Mouse (Mus musculus): ENCODE data around the gene Mrc2.
A peak's percentile ranks its signal among the peaks of the same experiment; 100 is the strongest.

The Mrc2 gene

GRCm38 (mm10) chr11:105348495-105348982 lies 56.1 kb downstream of the Mrc2 start:
- no peak for DNase-seq (ENCODE audit: inconsistent age in 2 of 2, low spot score in 1 of 2)

GRCm38 (mm10) chr11:105349780-105350324 lies 57.4 kb downstream of the Mrc2 start:
- no peak for DNase-seq (ENCODE audit: inconsistent age in 2 of 2, low spot score in 1 of 2)

DNA sequence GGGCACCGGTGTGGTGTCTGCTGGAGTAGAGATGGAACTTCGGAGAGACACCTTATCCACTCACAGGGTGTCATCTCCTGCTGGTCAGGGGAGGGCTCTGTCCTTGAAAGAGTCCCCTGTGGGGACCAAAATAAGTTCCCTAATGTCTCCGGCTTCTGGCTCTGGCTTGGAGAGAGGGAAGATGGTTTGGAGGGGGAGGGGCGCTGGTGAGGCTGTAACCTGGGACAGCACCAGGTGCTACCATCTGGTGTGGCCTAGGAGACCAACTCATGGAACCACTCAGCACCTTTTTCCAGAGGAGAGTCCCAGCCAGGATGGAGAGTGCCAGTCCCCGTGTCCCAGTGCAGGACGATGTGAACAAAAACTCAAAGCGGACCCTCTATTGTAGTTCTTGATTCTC lies 58.2 kb downstream of the Mrc2 start:
- no peak for DNase-seq (ENCODE audit: inconsistent age in 2 of 2, low spot score in 1 of 2)

GRCm38 (mm10) chr11:105352152-105352551 lies 59.7 kb downstream of the Mrc2 start:
- no peak for DNase-seq (ENCODE audit: inconsistent age in 2 of 2, low spot score in 1 of 2)

DNA sequence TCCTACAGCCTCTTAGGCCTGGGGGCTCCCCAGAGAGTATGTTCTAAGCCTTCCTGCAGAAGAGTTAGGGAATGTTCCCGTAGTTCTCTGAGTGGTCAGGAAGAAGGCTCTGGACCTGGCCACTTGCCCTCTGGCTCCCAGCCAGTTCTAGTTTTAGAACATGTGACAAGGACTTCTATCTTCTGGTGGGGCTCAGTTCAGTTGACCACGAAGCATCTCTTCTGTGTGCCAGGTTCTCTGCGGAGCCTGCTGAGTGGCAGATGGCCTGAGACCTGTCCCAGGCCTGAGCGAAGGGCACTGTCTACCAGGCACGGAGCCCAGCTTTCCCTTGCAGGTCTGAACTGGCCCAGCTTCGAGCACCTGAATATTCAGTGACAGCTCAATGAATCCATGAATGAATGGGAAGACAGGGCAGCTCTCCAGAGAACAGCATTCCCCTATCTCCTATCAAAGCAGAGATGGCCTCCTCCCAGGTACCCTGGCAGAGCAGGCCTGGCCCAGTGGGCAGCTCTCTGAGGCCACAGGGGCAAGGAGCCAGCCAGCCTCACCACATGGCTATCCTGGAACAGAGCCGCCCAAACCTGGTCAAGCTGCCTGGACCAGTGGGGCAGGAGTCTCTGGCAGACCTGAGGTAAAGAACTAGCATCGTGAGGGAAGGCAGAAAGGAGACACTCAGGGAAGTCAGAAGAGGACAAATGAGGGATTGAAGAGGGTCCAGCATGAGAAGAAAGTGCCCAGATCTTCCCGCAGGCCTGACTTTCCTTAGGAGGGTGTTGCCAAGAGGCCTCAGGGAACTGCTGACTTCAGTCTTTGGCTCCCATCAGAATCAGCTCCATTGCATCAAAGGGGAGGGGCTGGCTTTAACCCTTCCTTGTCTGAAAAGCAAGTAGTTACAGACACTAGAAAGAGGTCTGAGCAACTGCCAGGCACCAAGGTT lies 60.8 kb downstream of the Mrc2 start:
- DNase-seq (ENCODE audit: inconsistent age in 2 of 2, low spot score in 1 of 2) = peak; percentile 63 to 80

- DNase-seq (ENCODE audit: inconsistent age in 2 of 2, low spot score in 1 of 2) = no peak
These were observed 61.4 kb downstream of the Mrc2 start for GRCm38 (mm10) chr11:105353891-105354280.

GRCm38 (mm10) chr11:105356301-105356700 lies 63.9 kb downstream of the Mrc2 start:
- DNase-seq (ENCODE audit: inconsistent age in 2 of 2, low spot score in 1 of 2) = no peak

- DNase-seq (ENCODE audit: inconsistent age in 2 of 2, low spot score in 1 of 2) = no peak
These were observed 69.8 kb downstream of the Mrc2 start for GRCm38 (mm10) chr11:105362041-105362765.

- DNase-seq (ENCODE audit: inconsistent age in 2 of 2, low spot score in 1 of 2) = peak; percentile 79 to 93
These were observed 70.6 kb downstream of the Mrc2 start for GRCm38 (mm10) chr11:105362946-105363597.

DNA sequence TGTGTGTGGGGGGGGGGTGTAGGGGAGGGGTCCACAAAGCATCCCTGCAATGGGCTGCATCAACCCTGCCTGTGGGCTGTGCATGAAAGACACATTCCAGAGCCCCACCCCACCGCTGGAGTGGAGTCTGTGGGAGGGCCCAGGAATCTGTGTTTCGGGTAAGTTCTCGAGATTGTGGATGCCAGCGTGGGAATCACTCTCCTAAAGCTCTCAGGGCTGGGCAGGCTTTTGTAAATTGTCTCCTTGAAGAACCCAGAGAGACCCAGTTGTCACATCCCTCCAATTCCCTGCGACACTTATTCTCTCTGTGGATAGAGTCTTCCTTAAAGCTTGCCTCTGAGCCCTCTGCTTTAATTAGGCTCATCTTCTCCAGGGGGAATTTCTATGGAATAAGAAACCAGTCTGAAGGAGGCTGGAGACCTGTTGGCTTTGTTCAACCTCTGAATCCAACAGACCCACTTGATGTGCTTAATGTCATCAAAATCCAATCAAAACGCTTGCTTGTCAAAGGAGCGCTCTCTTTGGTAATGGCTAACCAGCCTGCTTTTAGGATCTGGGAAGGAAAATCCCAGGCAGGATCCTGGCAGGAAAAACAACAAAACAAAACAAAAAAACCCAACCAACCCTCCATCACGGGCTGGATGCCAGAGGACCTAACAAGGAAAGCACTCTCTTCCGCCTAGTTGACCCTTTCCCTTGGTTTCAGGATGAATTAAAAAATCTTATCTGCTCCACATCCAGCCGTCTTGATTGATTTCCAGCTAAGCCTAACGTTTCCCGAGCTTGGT lies 71.3 kb downstream of the Mrc2 start:
- DNase-seq (ENCODE audit: inconsistent age in 2 of 2, low spot score in 1 of 2) = peak; percentile 41 to 70

DNA sequence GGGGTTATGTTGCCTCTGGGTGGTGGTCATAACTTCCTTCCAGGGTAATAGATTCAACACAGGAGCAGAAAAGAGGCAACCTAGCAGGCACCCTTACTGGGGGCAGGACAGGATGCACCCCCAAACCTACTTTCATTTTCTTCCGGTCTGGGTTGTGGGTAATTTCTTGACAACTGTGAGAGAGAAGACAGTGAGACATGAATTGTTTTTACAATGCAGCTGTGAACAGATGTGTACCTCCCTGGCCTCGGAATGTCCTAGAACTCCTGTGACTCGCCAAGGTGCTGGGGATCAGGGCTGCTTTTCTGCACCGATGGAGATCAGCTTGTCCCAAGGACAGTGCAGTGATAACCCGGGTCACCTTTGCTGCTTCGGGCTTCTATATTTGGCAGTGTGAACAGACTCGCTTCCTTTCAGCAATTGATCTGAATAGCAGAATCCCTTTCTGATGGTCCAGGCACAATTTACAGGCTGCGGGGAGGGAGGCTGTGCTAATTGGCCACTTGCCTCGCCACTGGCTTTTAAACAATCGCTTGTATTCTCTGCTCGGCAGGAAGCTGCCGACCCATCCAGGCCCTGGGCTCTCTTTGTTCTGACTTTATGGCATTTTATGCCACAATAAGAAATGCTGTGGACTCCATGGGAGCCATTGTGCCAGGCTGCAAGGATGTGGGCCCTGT lies 72.1 kb downstream of the Mrc2 start:
- peak; percentile 50 to 78 for DNase-seq (ENCODE audit: inconsistent age in 2 of 2, low spot score in 1 of 2)

DNA sequence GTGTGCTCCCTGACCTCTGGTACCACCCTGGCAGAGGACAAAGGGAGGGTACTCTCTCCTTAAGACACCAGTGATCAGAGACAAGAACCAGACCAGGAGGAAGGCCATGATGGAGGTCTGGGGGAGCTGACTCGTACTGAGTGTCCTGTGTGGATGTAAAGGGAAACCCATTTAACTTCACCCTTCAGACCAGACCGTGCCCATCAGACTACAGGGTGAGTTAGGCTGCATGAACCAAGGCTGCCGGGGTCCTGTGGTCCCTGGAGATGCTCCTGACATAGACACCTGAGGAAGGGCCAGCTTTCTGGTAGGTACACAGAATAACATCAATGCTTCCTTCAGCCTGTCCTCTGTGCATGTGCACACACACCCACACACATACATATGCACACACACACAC lies 73.2 kb downstream of the Mrc2 start:
- DNase-seq (ENCODE audit: inconsistent age in 2 of 2, low spot score in 1 of 2) = no peak

DNA sequence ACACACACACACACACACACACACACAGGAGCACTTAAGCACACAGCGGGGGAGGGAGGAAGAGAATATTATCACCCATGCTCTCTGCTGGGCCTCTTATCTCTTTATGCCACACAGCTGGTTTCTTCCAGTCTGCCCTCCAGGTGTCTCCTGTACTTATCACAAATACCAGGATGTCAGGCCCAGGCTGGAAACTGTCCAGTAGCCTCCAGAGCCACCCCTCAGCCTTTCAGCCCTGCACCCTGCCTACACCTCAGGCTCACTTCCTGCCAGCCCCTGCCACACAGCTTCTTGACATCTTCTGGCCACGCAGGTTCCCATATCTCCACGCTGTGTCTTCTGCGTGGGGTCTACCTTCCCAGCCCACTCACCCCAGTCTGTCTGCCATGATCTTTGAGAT lies 73.6 kb downstream of the Mrc2 start:
- DNase-seq (ENCODE audit: inconsistent age in 2 of 2, low spot score in 1 of 2) = peak in 1 of 2 experiments; percentile 41

DNA sequence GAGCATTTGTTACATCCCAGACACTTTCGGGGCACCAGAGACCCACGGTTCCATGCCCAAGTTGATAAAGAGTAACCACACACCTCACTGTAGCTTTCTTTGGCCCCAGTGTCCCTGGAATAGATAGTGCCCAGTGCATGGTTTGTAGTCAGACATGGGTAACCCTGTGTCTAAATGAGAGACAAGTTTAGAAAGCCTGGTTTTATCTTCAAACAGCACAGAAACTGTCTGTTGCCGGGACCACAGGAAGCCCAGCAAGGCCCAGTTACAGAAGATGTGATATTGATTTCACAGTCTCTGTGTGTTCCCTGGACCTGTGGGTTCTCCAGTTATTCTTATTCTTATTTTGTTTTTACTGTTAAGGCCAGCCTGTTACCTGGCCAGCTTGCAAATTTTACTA lies 74.7 kb downstream of the Mrc2 start:
- no peak for DNase-seq (ENCODE audit: inconsistent age in 2 of 2, low spot score in 1 of 2)

DNA sequence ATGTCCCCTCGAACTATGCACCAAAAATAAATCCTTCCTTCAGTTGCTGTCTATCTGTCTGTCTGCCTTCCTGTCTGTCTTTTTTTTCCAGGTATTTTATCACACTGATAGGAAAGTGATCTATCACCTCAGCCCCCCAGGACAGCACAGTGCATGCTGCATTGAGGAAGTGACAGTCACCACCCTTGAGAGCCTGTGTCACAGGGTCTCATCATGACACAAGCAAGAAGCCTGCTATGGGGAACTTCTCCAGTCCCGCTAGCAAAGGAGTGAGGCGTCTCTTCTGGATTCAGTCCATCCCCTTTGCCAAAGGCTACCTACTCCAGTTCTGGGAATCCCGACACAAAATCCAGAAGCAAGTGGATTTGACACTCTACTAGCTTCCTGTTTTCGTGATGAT lies 76.4 kb downstream of the Mrc2 start:
- no peak for DNase-seq (ENCODE audit: inconsistent age in 2 of 2, low spot score in 1 of 2)

DNA sequence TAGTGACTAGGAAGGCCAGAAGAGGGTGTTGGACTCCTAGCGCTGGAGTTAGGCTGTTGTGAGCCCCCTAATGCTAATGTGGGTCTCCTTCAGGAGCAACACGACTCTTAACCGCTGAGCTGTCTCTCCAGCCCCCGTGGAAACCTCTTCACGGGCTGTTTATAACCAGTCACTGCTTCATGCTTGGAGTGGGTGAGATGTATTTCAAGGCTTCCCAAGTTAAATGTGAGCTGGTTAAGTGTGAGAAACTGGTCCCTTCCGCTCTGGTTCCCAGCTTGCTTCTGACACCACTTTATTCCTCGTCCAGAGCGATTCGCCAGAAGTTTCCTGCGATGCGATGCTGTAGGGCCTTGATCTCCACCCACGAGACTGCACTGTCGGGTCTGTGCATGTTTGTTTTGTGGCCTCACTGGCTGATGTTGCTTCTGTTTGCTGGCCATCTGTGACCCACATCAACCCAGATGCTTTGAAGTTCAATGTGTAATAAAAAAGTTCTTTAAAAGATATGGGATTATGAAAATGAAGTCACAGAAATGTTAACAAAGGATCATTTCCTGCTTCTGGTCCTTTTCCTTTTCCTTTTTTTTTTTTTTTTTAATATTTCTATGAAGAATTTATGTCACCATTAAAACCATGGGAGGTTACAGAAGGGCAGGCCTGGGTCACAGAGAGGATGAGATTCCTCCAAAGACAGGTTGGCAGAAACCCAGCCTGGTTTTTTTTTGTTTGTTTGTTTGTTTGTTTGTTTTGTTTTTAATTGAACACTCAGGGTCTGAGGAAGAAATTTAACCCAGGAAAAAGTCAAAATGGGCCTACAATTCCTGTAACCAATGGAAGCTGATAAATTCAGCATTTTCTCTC lies 77.3 kb downstream of the Mrc2 start:
- DNase-seq (ENCODE audit: inconsistent age in 2 of 2, low spot score in 1 of 2) = peak in 1 of 2 experiments; percentile 45

GRCm38 (mm10) chr11:105371818-105372217 lies 79.4 kb downstream of the Mrc2 start:
- DNase-seq (ENCODE audit: inconsistent age in 2 of 2, low spot score in 1 of 2) = no peak

DNA sequence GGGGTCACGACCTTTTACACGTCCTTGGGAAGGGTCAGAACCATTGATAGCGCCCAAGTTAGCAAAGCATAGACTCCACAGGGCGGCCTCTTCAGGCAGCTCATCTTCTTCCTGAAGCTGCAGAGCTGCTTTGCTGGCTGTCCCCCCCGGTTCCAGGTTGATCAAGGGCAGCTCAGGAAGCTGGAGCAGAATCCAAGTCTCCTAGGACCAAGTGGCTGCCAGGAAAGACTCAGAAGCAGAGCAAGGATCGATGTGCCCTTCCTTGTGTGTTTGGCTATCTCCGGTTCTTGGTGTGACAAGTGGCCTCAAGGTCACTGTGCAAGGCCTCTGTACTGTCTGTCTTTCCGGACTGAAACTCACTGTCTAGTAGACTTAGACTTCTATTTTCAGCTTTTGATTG lies 81.4 kb downstream of the Mrc2 start:
- DNase-seq (ENCODE audit: inconsistent age in 2 of 2, low spot score in 1 of 2) = peak; percentile 58 to 69

Data from adrenal gland, adult (tissue).